Mouse (Mus musculus) forelimb bud, embryonic 11.5 days (tissue): ENCODE results near the gene Zgrf1.

Source experiments
- DNase-seq: peaks from one replicate; pipeline ENCODE4 v3.0.0-alpha.2; 2012; ENCODE audit warnings: low read depth, low spot score

Zgrf1 gene

GRCm38 (mm10) chr3:127558201-127558600, 4.9 kb downstream of the Zgrf1 start:
- DNase-seq = no peak

GRCm38 (mm10) chr3:127562974-127563373, 9.7 kb downstream of the Zgrf1 start:
- no peak for DNase-seq

- DNase-seq = no peak
Measured at GRCm38 (mm10) chr3:127565129-127565528, 11.8 kb downstream of the Zgrf1 start.

GRCm38 (mm10) chr3:127572557-127572956, 19.3 kb downstream of the Zgrf1 start:
- DNase-seq = peak; percentile 40

- DNase-seq = no peak
Measured at GRCm38 (mm10) chr3:127597136-127597535, 43.8 kb downstream of the Zgrf1 start.

- DNase-seq = no peak
Measured at GRCm38 (mm10) chr3:127608109-127608508, 54.8 kb downstream of the Zgrf1 start.

- peak; percentile 66 for DNase-seq
Measured at GRCm38 (mm10) chr3:127625296-127625695, 72.0 kb downstream of the Zgrf1 start.

GRCm38 (mm10) chr3:127625701-127626399, 72.6 kb downstream of the Zgrf1 start:
- no peak for DNase-seq

- no peak for DNase-seq
Measured at GRCm38 (mm10) chr3:127626524-127626923, 73.2 kb downstream of the Zgrf1 start.

- no peak for DNase-seq
Measured at GRCm38 (mm10) chr3:127627151-127627955, 74.1 kb downstream of the Zgrf1 start.

- no peak for DNase-seq
Measured at GRCm38 (mm10) chr3:127627956-127628310, 74.6 kb downstream of the Zgrf1 start.

- DNase-seq = no peak
Measured at GRCm38 (mm10) chr3:127628311-127629184, 75.3 kb downstream of the Zgrf1 start.

GRCm38 (mm10) chr3:127630190-127630589, 76.9 kb downstream of the Zgrf1 start:
- DNase-seq = no peak

GRCm38 (mm10) chr3:127630735-127631372, 77.6 kb downstream of the Zgrf1 start:
- no peak for DNase-seq

- no peak for DNase-seq
Measured at GRCm38 (mm10) chr3:127631582-127631981, 78.3 kb downstream of the Zgrf1 start.

- DNase-seq = no peak
Measured at GRCm38 (mm10) chr3:127632531-127632930, 79.2 kb downstream of the Zgrf1 start.

GRCm38 (mm10) chr3:127633080-127634032, 80.1 kb downstream of the Zgrf1 start, which contains the start of gene Neurog2:
Gene Neurog2 (plus strand): TSS chr3:127633135.
- DNase-seq = no peak

GRCm38 (mm10) chr3:127634101-127634983, 81.1 kb downstream of the Zgrf1 start:
- DNase-seq = peak; percentile 78

GRCm38 (mm10) chr3:127634984-127635349, 81.7 kb downstream of the Zgrf1 start:
- no peak for DNase-seq
